Mouse (Mus musculus): ENCODE results near the gene Gm28230.

DNA sequence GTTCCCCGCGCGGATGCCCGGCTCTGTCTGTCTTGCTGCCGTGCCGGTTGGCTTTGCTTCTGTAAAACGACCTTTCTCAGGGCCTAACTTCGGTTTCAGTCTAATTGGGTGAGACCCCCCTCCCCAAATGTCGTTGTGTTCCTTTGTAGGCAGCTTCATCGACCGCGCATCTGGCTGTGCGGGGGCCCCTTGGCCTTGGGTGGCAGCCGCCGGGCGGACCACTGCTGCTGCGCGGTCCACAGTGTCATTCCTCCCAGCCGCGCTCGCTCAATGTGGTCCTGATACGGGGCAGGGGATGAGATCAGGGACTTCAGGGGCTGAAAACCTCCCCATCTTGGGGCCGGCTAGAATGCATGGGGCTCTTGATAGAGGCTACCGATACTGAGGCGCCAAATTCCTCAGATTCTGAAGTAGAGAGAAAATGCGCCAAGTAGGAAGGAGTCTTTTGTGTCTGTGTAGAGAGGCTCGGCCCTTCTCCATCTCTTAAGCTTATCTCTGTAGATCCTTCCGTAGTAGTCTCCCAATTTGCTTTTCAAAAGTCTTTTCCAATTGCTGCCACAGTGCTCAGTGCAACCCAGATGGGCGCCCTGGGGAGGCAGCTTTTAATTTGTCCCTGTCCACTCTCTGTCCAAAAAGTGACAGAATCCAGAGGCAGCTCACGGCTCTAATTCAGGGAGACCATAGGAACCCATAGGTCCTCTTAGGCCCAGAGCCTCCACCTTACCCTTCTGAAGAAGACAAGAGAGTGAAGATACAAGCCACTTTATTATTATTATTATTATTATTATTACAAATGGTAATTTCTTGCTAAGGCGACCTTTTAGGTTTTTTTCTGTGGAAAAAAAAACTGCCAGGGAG is 38.6 kb upstream of the Gm28230 start:
- no peak for TF ChIP-seq POLR2A (IDR thresholded peaks at IDR 0.05; ENCODE audit: low read depth, low read length)
- TF ChIP-seq BHLHE40 (IDR thresholded peaks at IDR 0.05; ENCODE audit: low read depth, low read length) = no peak
- no peak for TF ChIP-seq EP300 (IDR thresholded peaks at IDR 0.05; ENCODE audit: low read length)
- no peak for TF ChIP-seq USF1 (IDR thresholded peaks at IDR 0.05; ENCODE audit: low read depth, low read length)
- TF ChIP-seq ZKSCAN1 (IDR thresholded peaks at IDR 0.05; ENCODE audit: borderline replicate concordance, low read depth, low read length) = no peak
- no peak for TF ChIP-seq CTCF (conservative IDR thresholded peaks at IDR 0.05 in 1 of 2, IDR thresholded peaks at IDR 0.05 in 1 of 2; ENCODE audit: low read depth in 2 of 2, low read length in 2 of 2)
- no peak for TF ChIP-seq HCFC1 (IDR thresholded peaks at IDR 0.05; ENCODE audit: low read depth, low read length)
- no peak for TF ChIP-seq RAD21 (IDR thresholded peaks at IDR 0.05; ENCODE audit: low read depth, low read length)
- TF ChIP-seq E2F4 (IDR thresholded peaks at IDR 0.05; ENCODE audit: insufficient replicate concordance, low read depth, low read length) = no peak
- no peak for TF ChIP-seq IRF4 (IDR thresholded peaks at IDR 0.05; ENCODE audit: low read depth, low read length)
- TF ChIP-seq CHD2 (IDR thresholded peaks at IDR 0.05; ENCODE audit: low read length) = no peak
- TF ChIP-seq MAX (IDR thresholded peaks at IDR 0.05; ENCODE audit: low read length) = no peak
- TF ChIP-seq KAT2A (IDR thresholded peaks at IDR 0.05; ENCODE audit: insufficient replicate concordance, low read length) = no peak
